Mouse (Mus musculus): Measurements from ENCODE around the gene Focad. TPM values are rescaled to one million over a fixed set of nuclear protein-coding genes. Genes with fewer than 3 reads are reported as not detected.

The Focad gene
- 12.9 and 23.4 TPM in 2 replicates for total RNA-seq (2017)

- ATAC-seq (replicated peaks in 1 of 2; ENCODE audit: insufficient read depth in 1 of 2, low FRiP score in 2 of 2, low TSS enrichment in 1 of 2, low read depth in 1 of 2, poor library complexity in 2 of 2, severe bottlenecking in 2 of 2): peak; percentile 99
Measured at GRCm38 (mm10) chr4:88094062-88094767, at the start of gene Focad. Gene Focad (plus strand): TSS chr4:88094629.

GRCm38 (mm10) chr4:88045151-88045550, 49.3 kb upstream of the Focad start:
- no peak for ATAC-seq (replicated peaks in 1 of 2; ENCODE audit: insufficient read depth in 1 of 2, low FRiP score in 2 of 2, low TSS enrichment in 1 of 2, low read depth in 1 of 2, poor library complexity in 2 of 2, severe bottlenecking in 2 of 2)

- ATAC-seq (replicated peaks in 1 of 2; ENCODE audit: insufficient read depth in 1 of 2, low FRiP score in 2 of 2, low TSS enrichment in 1 of 2, low read depth in 1 of 2, poor library complexity in 2 of 2, severe bottlenecking in 2 of 2): peak; percentile 21 to 47; a peak in 3 of 4 replicates
Measured at GRCm38 (mm10) chr4:88046280-88046679, 48.1 kb upstream of the Focad start.

- no peak for ATAC-seq (replicated peaks in 1 of 2; ENCODE audit: insufficient read depth in 1 of 2, low FRiP score in 2 of 2, low TSS enrichment in 1 of 2, low read depth in 1 of 2, poor library complexity in 2 of 2, severe bottlenecking in 2 of 2)
Measured at GRCm38 (mm10) chr4:88075388-88075787, 19.0 kb upstream of the Focad start.

GRCm38 (mm10) chr4:88078983-88079382, 15.4 kb upstream of the Focad start:
- no peak for ATAC-seq (replicated peaks in 1 of 2; ENCODE audit: insufficient read depth in 1 of 2, low FRiP score in 2 of 2, low TSS enrichment in 1 of 2, low read depth in 1 of 2, poor library complexity in 2 of 2, severe bottlenecking in 2 of 2)

GRCm38 (mm10) chr4:88081417-88081816, 13.0 kb upstream of the Focad start:
- ATAC-seq (replicated peaks in 1 of 2; ENCODE audit: insufficient read depth in 1 of 2, low FRiP score in 2 of 2, low TSS enrichment in 1 of 2, low read depth in 1 of 2, poor library complexity in 2 of 2, severe bottlenecking in 2 of 2): no peak

GRCm38 (mm10) chr4:88081885-88082284, 12.5 kb upstream of the Focad start:
- no peak for ATAC-seq (replicated peaks in 1 of 2; ENCODE audit: insufficient read depth in 1 of 2, low FRiP score in 2 of 2, low TSS enrichment in 1 of 2, low read depth in 1 of 2, poor library complexity in 2 of 2, severe bottlenecking in 2 of 2)

GRCm38 (mm10) chr4:88082381-88082780, 12.0 kb upstream of the Focad start:
- ATAC-seq (replicated peaks in 1 of 2; ENCODE audit: insufficient read depth in 1 of 2, low FRiP score in 2 of 2, low TSS enrichment in 1 of 2, low read depth in 1 of 2, poor library complexity in 2 of 2, severe bottlenecking in 2 of 2): no peak

- ATAC-seq (replicated peaks in 1 of 2; ENCODE audit: insufficient read depth in 1 of 2, low FRiP score in 2 of 2, low TSS enrichment in 1 of 2, low read depth in 1 of 2, poor library complexity in 2 of 2, severe bottlenecking in 2 of 2): no peak
Measured at GRCm38 (mm10) chr4:88083781-88084180, 10.6 kb upstream of the Focad start.

- no peak for ATAC-seq (replicated peaks in 1 of 2; ENCODE audit: insufficient read depth in 1 of 2, low FRiP score in 2 of 2, low TSS enrichment in 1 of 2, low read depth in 1 of 2, poor library complexity in 2 of 2, severe bottlenecking in 2 of 2)
Measured at GRCm38 (mm10) chr4:88090316-88090715, 4.1 kb upstream of the Focad start.

GRCm38 (mm10) chr4:88094768-88095420, 465 bp downstream of the Focad start:
- peak in 1 of 2 experiments; percentile 18; a peak in 2 of 4 replicates for ATAC-seq (replicated peaks in 1 of 2; ENCODE audit: insufficient read depth in 1 of 2, low FRiP score in 2 of 2, low TSS enrichment in 1 of 2, low read depth in 1 of 2, poor library complexity in 2 of 2, severe bottlenecking in 2 of 2)

GRCm38 (mm10) chr4:88095693-88096092, 1.3 kb downstream of the Focad start:
- no peak for ATAC-seq (replicated peaks in 1 of 2; ENCODE audit: insufficient read depth in 1 of 2, low FRiP score in 2 of 2, low TSS enrichment in 1 of 2, low read depth in 1 of 2, poor library complexity in 2 of 2, severe bottlenecking in 2 of 2)

- no peak for ATAC-seq (replicated peaks in 1 of 2; ENCODE audit: insufficient read depth in 1 of 2, low FRiP score in 2 of 2, low TSS enrichment in 1 of 2, low read depth in 1 of 2, poor library complexity in 2 of 2, severe bottlenecking in 2 of 2)
Measured at GRCm38 (mm10) chr4:88108585-88108984, 14.2 kb downstream of the Focad start.

GRCm38 (mm10) chr4:88117331-88117730, 22.9 kb downstream of the Focad start:
- ATAC-seq (replicated peaks in 1 of 2; ENCODE audit: insufficient read depth in 1 of 2, low FRiP score in 2 of 2, low TSS enrichment in 1 of 2, low read depth in 1 of 2, poor library complexity in 2 of 2, severe bottlenecking in 2 of 2): no peak

GRCm38 (mm10) chr4:88117942-88118341, 23.5 kb downstream of the Focad start:
- no peak for ATAC-seq (replicated peaks in 1 of 2; ENCODE audit: insufficient read depth in 1 of 2, low FRiP score in 2 of 2, low TSS enrichment in 1 of 2, low read depth in 1 of 2, poor library complexity in 2 of 2, severe bottlenecking in 2 of 2)

- peak in 1 of 2 experiments; percentile 45; a peak in 2 of 4 replicates for ATAC-seq (replicated peaks in 1 of 2; ENCODE audit: insufficient read depth in 1 of 2, low FRiP score in 2 of 2, low TSS enrichment in 1 of 2, low read depth in 1 of 2, poor library complexity in 2 of 2, severe bottlenecking in 2 of 2)
Measured at GRCm38 (mm10) chr4:88118750-88119395, 24.4 kb downstream of the Focad start.

GRCm38 (mm10) chr4:88120091-88120490, 25.7 kb downstream of the Focad start:
- ATAC-seq (replicated peaks in 1 of 2; ENCODE audit: insufficient read depth in 1 of 2, low FRiP score in 2 of 2, low TSS enrichment in 1 of 2, low read depth in 1 of 2, poor library complexity in 2 of 2, severe bottlenecking in 2 of 2): no peak

- ATAC-seq (replicated peaks in 1 of 2; ENCODE audit: insufficient read depth in 1 of 2, low FRiP score in 2 of 2, low TSS enrichment in 1 of 2, low read depth in 1 of 2, poor library complexity in 2 of 2, severe bottlenecking in 2 of 2): no peak
Measured at GRCm38 (mm10) chr4:88122472-88122871, 28.0 kb downstream of the Focad start.

All from hematopoietic stem cell, adult 5-6 weeks (primary cell).